Mouse (Mus musculus) midbrain, postnatal 0 days (tissue): ENCODE results near the gene Rpp25l. TPM values are rescaled to one million over a fixed set of nuclear protein-coding genes. Genes with fewer than 3 reads are reported as not detected.
"Not testable (repeated sequence)": the region's sequence is repeated elsewhere in the genome, so short reads cannot be mapped to it uniquely, and the experiment has no call there.

Experiments
- ATAC-seq: fragments of 200-750 bp; cut with Nextera tagmentation; 2 replicates; pipeline ENCODE4 v1.8.0; 2017; ENCODE audit warnings: moderate number of reproducible peaks, mild to moderate bottlenecking, moderate TSS enrichment, moderate library complexity; ENCODE audit not compliant: low FRiP score
- DNase-seq: peaks from one replicate; pipeline ENCODE4 v3.0.0-alpha.2; 2015; ENCODE audit warnings: low spot score
- H3K27ac ChIP-seq: fragments of 300-500 bp; sonication (generic); 2 replicates; pipeline ENCODE4 v1.5.1; 2014; ENCODE audit warnings: low read depth, mild to moderate bottlenecking, low read length, mixed read lengths
- H3K27me3 ChIP-seq: fragments of 300-500 bp; sonication (generic); 2 replicates; pipeline ENCODE4 v1.6.1; 2014; ENCODE audit warnings: low read length, control low read depth, mixed read lengths; ENCODE audit not compliant: insufficient read depth
- H3K36me3 ChIP-seq: fragments of 300-500 bp; sonication (generic); 2 replicates; pipeline ENCODE4 v1.6.1; 2014; ENCODE audit warnings: low read length, control low read depth, mixed read lengths; ENCODE audit not compliant: insufficient read depth
- H3K4me1 ChIP-seq: fragments of 300-500 bp; sonication (generic); 2 replicates; pipeline ENCODE4 v1.6.1; 2014; ENCODE audit warnings: mild to moderate bottlenecking, control low read depth, antibody characterized with exemption, low read length, mixed read lengths; ENCODE audit not compliant: insufficient read depth
- H3K4me2 ChIP-seq: fragments of 300-500 bp; sonication (generic); 2 replicates; pipeline ENCODE4 v1.6.1; 2014; ENCODE audit warnings: low read depth, mild to moderate bottlenecking, low read length, mixed read lengths; ENCODE audit not compliant: poor library complexity, severe bottlenecking
- H3K4me3 ChIP-seq: fragments of 300-500 bp; sonication (generic); 2 replicates; pipeline ENCODE4 v1.5.1; 2014; ENCODE audit warnings: low read depth, mild to moderate bottlenecking, low read length, moderate library complexity
- H3K9ac ChIP-seq: fragments of 300-500 bp; sonication (generic); replicated peaks from 2 replicates; pipeline ENCODE4 v1.6.1; 2014; ENCODE audit warnings: mild to moderate bottlenecking, low read length, moderate library complexity, mixed read lengths; ENCODE audit not compliant: poor library complexity, severe bottlenecking
- H3K9me3 ChIP-seq: fragments of 300-500 bp; sonication (generic); 2 replicates; pipeline ENCODE4 v1.6.1; 2016; ENCODE audit warnings: low read length, control low read depth
- CTCF ChIP-seq: IDR thresholded peaks from 2 replicates; pipeline ENCODE4 v1.5.1; 2016; ENCODE audit warnings: antibody characterized with exemption, mild to moderate bottlenecking
- WGBS: fragments of 180-500 bp; shearing (Covaris S2); extraction: QIAGEN DNeasy Blood & Tissue Kit; methylation state at CpG from one replicate; pipeline ENCODE4 v1.1.7; 2014; 5-methylcytosine and 5-hydroxymethylcytosine counted together
- polyA plus RNA-seq: library from polyadenylated mRNA; unstranded; fragments of >200 nt; fragmentation: Nextera tagmentation; extraction: Ambion mirVana; gene quantifications from 2 replicates; pipeline ENCODE4 v1.2.1, GENCODE M21; 2015
- total RNA-seq: library from RNA; depleted of rRNA; stranded (reverse); fragments of >200 nt; gene quantifications from 2 replicates; pipeline ENCODE4 v1.2.3, GENCODE M21; 2014; rRNA removed

Rpp25l gene
- total RNA-seq (38.3 and 39.7 TPM in 2 replicates), polyA plus RNA-seq (44.3 and 49.9 TPM in 2 replicates)

- under 1% methylated on average over 61 of the region's 61 CpGs for WGBS
- H3K27me3 ChIP-seq, result no peaks in the 10 kb centered on the region
- H3K36me3 ChIP-seq, result peaks cover 24% of the 10 kb centered on the region
- peak within 1 kb of the TSS; percentile 88 for H3K27ac ChIP-seq
- peak within 1 kb of the TSS; percentile 80 for H3K9ac ChIP-seq
- TF ChIP-seq CTCF, result peak; percentile 62
- H3K4me3 ChIP-seq, result peak within 1 kb of the TSS; percentile 78
- ATAC-seq (peak; percentile 56), DNase-seq (peak; percentile 87)
- no peaks in the 10 kb centered on the region for H3K9me3 ChIP-seq
- peaks cover 13% of the 10 kb centered on the region for H3K4me1 ChIP-seq
- peak within 1 kb of the TSS; percentile 84 for H3K4me2 ChIP-seq
These were observed at the start of gene Rpp25l for GRCm38 (mm10) chr4:41713197-41714067. Gene Rpp25l (minus strand): TSS chr4:41713534.

DNA sequence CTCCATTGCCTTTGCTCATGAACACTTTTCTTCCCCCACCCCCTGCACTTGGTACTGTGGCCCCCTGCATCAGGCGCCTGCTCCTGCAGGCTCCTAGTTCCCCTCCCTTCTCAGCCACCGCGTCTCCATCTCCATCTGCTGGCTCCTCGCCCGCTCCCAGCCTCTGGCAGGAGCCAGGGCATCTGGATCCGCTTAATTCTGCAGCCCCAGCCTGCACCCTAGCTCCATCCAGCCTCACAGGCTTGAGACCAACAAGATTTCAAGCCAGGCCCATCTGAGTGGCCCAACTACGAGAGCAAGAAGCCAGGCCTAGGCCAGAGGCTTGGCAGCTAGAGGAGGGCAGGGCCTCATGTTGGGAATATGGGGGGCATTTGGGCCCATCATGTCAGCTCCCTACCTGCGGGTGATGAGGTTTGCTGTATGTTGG lies 49.4 kb upstream of the Rpp25l start:
- 0 out of 2 replicates have a peak overlapping the region, but pooled peaks have one; percentile 36 for H3K9ac ChIP-seq
- not testable (repeated sequence) for H3K27ac ChIP-seq, H3K4me2 ChIP-seq, H3K4me1 ChIP-seq, H3K9me3 ChIP-seq, H3K4me3 ChIP-seq, H3K27me3 ChIP-seq, H3K36me3 ChIP-seq
- ATAC-seq, result peak; percentile 29; the same call in 1 of the 2 replicates
- peak; percentile 63 for DNase-seq
- WGBS, result 43% methylated on average over 8 of the region's 8 CpGs

DNA sequence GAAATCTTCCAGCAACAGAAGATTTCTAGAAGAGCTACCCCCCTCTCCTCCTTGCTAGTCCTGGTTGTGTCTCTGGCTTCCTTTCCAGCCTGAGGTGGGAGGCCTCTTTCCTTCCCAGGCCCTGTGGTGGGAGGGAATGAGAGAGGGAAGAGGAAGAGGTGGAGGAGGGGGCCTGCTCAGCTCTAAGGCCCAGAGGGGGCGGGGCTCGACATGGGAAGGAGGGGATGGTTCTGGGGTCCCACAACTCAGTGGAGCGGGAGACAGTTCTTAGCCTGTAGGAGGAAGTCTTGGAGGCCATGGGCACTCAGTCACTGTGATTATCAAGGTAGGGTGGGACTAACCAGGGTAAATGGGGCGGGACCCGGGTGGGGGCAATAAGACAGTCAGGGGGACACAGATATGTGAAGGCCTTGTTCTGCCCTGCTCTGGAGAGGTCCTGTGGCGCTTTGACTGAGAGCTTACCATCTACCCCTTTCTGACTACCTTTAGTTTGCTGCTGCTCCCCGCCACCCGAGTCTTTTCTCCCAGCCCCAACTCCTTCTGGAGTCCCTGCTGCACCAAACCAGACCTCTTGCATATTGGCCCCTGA lies 48.9 kb upstream of the Rpp25l start:
- DNase-seq, result no peak
- H3K9ac ChIP-seq, result 0 out of 2 replicates have a peak overlapping the region, but pooled peaks have one; percentile 36

GRCm38 (mm10) chr4:41761680-41762079 lies 48.3 kb upstream of the Rpp25l start:
- H3K9me3 ChIP-seq, result no peaks in the 10 kb centered on the region
- H3K27me3 ChIP-seq, result no peaks in the 10 kb centered on the region
- no peaks in the 10 kb centered on the region; the same call in 1 of the 2 replicates for H3K4me1 ChIP-seq
- 0 out of 2 replicates have a peak, but pooled peaks cover 4% of the 10 kb centered on the region for H3K36me3 ChIP-seq
- ATAC-seq (no peak), DNase-seq (no peak)
- TF ChIP-seq CTCF, result no peak
- no peak overlapping the region for H3K4me2 ChIP-seq
- no peak overlapping the region for H3K4me3 ChIP-seq
- H3K9ac ChIP-seq, result no peak overlapping the region
- no peak overlapping the region for H3K27ac ChIP-seq

More for the DNA sequence above, 48.9 kb upstream of the Rpp25l start:
- peak overlapping the region; percentile 9; the same call in 1 of the 2 replicates for H3K4me2 ChIP-seq
- no peak overlapping the region for H3K27ac ChIP-seq
- no peaks in the 10 kb centered on the region for H3K27me3 ChIP-seq
- H3K4me1 ChIP-seq, result no peaks in the 10 kb centered on the region
- H3K9me3 ChIP-seq, result no peaks in the 10 kb centered on the region
- H3K4me3 ChIP-seq, result no peak overlapping the region
- peak; percentile 53; the same call in 1 of the 2 replicates for ATAC-seq
- 0 out of 2 replicates have a peak, but pooled peaks cover 4% of the 10 kb centered on the region for H3K36me3 ChIP-seq
- WGBS, result 42% methylated on average over 8 of the region's 8 CpGs
- no peak for TF ChIP-seq CTCF

GRCm38 (mm10) chr4:41760911-41761310 lies 47.6 kb upstream of the Rpp25l start:
- WGBS, result 84% methylated on average over 4 of the region's 4 CpGs
- H3K9ac ChIP-seq, result peak overlapping the region; percentile 36; the same call in 1 of the 2 replicates
- no peak for TF ChIP-seq CTCF
- H3K36me3 ChIP-seq, result 0 out of 2 replicates have a peak, but pooled peaks cover 4% of the 10 kb centered on the region
- H3K4me2 ChIP-seq, result peak overlapping the region; percentile 43
- DNase-seq (no peak), ATAC-seq (no peak)
- no peaks in the 10 kb centered on the region for H3K27me3 ChIP-seq
- H3K9me3 ChIP-seq, result no peaks in the 10 kb centered on the region
- H3K27ac ChIP-seq, result 0 out of 2 replicates have a peak overlapping the region, but pooled peaks have one; percentile 26
- H3K4me3 ChIP-seq, result peak overlapping the region; percentile 30; the same call in 1 of the 2 replicates
- no peaks in the 10 kb centered on the region; the same call in 1 of the 2 replicates for H3K4me1 ChIP-seq
